Mouse (Mus musculus) inflammation-experienced regulatory T-cells, adult 6 months (primary cell): ENCODE measurements around the gene Cks1b. TPM values are rescaled to one million over a fixed set of nuclear protein-coding genes. Genes with fewer than 3 reads are reported as not detected.

Source experiments
- ATAC-seq: one replicate; pipeline ENCODE4 v1.8.0; 2017
- polyA plus RNA-seq, 3 experiments: library from polyadenylated mRNA; unstranded; fragments of 100-300 nt; shearing (Covaris generic); gene quantifications; one replicate each; pipeline ENCODE4 v1.2.1; 2017

Cks1b gene
- polyA plus RNA-seq, 3 experiments from 2014 or later = 23.3 to 176 (median 34.8) TPM

DNA sequence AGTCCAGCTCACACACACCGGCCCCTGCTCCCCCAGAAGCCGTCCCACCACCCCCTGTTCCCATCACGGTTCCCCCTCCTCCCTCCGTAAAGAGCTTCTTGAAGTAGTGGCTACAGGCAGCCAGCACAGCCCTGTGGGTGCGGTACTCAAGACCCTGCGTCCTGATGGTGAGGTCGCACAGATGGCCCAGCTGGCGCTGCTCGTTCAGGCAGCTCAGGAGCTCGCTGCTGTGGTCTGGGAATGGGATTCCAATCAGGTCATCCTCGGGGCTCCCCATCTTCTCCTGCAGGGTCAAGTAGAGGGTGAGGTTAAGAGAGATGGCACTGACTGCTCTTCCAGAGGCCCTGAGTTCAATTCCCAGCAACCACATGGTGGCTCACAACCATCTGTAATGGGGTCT lies 37.0 kb downstream of the Cks1b start:
- ATAC-seq = no peak

DNA sequence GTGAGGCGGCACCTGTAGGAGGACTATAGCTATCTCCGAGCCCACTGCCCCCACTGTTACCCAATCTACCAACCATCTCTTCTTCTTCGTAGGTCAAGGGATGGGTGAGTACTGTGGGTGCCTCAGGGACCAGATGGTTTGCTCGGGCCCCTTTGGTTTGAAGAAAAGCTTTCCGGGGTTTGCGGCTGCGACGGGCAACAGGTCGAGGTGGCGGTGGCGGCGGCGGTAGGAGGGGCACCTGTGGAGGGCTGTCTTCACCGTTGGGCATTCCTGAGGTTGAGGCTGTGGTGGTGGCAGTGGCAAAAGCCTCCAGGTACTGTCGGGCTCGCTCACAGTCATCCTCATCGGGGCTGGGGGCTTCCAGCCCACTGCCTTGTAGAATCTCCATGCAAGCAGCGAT lies 37.5 kb downstream of the Cks1b start:
- no peak for ATAC-seq

DNA sequence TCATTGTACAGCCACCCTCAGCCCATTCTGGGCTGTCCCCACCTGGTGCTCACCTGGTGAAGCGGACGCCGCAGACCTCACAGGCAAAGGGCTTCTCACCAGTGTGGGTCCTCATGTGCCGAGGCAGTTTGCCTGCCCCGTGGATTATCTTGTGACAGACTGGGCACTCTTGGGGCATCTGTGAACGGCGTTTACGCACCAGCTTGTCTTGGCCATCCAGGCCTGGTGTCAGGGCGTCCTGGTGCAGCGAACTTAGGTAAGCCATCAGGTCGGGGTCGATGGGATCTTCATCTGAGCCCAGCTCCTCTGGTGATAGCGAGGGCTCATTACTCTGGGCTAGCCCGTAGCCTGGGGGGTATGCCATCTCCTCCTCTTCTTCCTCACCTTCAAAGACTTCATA lies 37.9 kb downstream of the Cks1b start:
- no peak for ATAC-seq

DNA sequence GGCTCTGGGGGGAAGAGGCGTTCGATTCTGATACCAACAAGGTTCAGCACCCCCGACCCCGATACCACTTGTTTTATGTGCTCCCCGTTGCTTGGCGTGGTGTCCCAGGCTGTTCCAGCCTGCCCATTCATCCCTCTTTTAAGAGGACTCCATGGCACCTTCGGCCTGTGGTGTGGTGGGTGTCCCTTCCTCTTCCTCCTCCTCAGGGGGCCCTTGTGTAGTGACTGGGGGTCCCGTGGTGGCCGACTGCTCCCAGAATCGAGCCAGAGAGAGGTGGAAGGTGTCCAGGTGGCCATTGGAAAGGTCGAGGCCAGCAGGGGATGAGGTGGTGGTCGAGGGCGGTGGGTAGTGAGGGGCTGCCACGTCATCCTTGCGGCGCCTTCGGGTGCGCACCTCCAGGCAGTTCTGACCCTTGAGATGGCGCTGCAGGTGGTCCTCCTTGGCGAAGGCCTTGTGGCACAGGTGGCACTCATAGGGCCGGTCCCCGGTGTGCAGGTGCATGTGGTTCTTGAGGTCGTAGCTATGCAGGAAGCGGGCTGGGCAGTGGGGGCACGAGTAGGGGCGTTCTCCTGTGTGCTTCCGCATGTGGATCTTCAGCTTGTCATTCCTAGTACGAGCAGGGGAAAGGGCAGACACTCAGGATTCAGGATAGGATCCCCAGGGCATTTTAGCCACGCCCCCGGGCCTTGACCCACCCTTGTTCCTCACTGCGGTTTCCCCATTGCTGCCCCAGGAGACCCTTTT lies 38.6 kb downstream of the Cks1b start:
- no peak for ATAC-seq

DNA sequence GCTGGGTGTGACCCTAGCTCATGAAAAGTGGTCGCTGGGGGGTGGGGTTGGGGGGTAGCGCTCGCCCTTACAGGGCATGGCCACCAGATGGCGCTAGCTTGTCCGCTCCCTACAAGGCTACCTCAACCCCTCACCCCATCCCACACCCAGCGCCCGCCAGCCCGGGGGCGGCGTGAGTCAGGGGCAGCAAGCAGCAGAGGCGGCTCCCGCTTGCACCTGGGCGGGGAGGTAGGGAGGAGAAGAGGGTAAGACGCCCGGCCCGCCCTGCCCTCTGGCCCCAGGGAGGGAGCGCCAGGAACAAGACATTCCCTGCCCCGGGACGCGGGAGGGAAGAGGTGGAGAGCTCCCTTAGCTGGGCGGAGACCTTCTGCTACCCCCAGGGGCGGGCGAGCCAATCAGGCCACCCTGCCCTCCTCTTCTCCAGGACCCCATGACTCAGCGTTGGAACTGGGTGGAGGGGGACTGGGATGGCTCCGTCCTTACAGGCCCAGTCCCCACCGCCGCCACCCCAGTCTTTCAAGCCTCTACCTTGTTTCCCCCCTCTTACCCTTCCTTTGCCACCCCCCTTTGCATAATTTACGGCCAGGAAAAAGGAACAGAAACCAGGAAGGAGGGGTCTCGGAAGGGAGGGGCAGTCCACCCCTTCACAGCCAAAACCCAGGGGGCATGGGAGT lies 39.7 kb downstream of the Cks1b start:
- peak; percentile 36 for ATAC-seq

DNA sequence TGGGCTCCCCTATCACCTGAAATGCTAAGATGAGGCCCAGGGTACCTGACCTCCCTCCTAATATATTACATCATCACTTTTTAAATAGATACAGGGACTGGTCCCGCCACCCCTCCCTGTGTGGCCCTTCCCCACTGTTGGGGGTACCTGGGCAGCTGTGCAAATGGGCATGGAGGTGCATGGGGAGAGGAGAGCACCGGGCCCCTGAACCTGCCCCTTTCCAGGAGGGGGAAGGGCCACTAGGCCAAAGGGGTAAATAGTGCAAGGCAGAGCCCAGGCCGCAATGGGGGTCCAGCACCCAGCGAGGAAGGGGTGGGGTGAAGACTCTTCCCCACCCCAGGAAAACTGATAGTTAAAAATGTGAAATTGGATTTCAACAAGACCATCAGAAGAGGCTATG lies 40.4 kb downstream of the Cks1b start:
- no peak for ATAC-seq

DNA sequence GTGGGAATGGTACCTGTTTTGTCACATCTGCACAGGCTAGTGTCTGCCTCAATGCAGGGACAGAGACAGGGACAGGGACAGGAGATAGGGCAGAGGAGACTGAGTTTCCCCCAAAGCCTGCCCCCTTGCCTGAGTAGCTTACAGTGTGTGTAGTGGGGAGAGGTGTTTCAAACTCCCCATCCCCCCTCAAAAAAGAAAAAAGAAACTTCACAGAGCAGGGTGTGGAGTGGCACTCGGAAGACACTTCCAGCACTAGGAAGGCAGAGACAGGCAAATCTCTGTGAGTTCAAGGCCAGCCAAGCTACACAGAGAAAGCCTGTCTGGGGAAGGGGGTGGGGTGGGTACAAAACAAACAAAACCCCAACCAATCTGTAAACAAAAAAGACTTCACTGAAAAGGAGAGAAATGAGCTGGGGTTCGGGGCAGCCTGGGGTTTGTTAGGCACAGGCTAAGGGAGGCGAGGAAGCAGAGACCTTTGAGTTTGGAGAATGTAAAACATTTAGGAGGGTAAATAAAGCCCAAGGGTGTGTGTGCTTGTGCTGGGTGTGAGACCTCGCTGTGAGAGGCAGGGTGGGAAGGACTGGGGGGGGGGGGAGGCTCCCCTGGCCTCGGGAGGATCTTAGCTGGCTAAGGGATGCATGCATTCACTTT lies 44.5 kb downstream of the Cks1b start:
- no peak for ATAC-seq

DNA sequence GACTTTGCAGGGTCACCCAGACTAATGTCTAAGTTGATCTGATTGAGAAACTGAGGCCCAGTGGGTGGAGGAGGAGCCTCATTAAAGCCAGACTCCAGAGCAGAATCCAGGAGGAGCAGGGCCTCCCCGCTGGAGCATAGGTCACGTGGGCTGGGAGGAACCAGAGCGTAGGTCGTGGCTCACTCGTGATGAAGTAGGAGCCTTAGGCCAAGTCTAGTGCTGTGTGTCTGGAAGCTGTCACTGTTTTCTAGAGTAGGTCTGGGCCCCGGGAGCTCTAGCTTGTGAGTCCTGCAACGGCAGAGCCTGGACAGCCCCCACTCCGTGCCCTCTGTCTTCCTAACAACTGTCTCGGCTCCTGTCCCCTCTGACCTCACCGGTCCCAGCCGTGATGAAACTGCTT lies 50.8 kb downstream of the Cks1b start:
- ATAC-seq = no peak

DNA sequence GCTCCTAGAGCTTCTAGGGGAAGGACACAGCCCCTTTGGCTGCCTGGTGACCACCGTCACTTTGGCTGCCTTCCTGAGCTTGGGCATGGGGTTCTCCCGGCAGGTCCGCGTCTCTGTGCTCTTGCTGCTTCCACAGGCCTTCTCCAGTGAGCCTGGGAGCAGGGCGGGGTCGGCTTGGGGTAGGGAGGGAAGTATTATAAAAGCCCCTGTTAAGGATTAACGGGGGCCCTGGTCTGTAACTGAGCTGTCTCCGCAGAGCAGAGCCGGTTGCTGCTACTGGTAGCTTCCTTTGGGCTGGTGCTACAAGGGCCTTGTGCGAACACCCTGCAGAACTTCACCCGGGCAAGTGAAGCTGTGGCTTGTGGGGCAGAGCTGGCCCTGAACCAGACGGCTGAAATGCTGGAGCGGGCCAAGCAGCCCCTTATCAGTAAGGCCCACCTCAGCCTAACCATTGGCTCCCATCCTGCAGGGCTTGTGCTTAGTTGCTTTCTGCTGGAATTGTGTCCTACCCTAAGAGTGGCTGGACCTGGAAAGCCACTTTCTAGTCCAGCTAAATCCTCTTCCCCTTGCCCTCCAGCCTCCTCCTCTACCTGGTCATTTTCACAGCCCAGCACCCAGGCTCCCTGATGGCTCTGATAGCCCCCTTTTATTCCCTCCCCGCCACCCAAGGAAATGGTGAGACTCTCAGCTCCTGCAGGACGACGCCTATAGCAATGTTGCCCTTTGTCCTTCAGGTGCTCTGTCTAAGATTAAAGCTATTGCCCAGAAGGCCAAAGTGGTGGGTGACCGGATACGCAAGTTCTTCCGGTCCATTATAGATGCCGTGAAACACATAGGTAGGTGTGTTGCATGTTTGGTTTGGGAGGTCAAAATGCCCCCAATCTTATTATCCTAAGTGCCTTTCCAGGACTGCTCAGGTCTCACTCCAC lies 52.4 kb downstream of the Cks1b start:
- no peak for ATAC-seq

Other genes with a start within 250 kb of the Cks1b start
- 100 to 1,000 TPM; 168 to 216 (median 185) TPM for gene Scamp3, start 240.9 kb downstream of the Cks1b start, polyA plus RNA-seq
- 100 to 1,000 TPM; 132 to 223 (median 213) TPM for gene Fam189b, start 235.2 kb downstream of the Cks1b start, polyA plus RNA-seq
- 10 to 100 TPM; 63.7 to 86.1 (median 85.1) TPM for gene Gba, start 215.5 kb downstream of the Cks1b start, polyA plus RNA-seq
- 1 to 10 TPM in 2 of 3 experiments, under 1 TPM in 1; 0.48 to 3.3 (median 2.7) TPM for gene Thbs3, start 203.2 kb downstream of the Cks1b start, polyA plus RNA-seq
- gene Mtx1, start 191.3 kb downstream of the Cks1b start, polyA plus RNA-seq = 100 to 1,000 TPM in 1 of 3 experiments, 10 to 100 TPM in 2; 77.7 to 112 (median 94.3) TPM
- 1 to 10 TPM; 1.6 to 2.5 (median 1.8) TPM for gene Muc1, start 189.3 kb downstream of the Cks1b start, polyA plus RNA-seq
- 100 to 1,000 TPM; 271 to 458 (median 303) TPM for gene Krtcap2, start 172.4 kb downstream of the Cks1b start, polyA plus RNA-seq
- gene Trim46, start 172.1 kb downstream of the Cks1b start, polyA plus RNA-seq = 1 to 10 TPM; 2.6 to 5.5 (median 3.4) TPM
- 100 to 1,000 TPM; 115 to 155 (median 137) TPM for gene Dpm3, start 159.0 kb downstream of the Cks1b start, polyA plus RNA-seq
- gene Slc50a1, start 147.8 kb downstream of the Cks1b start, polyA plus RNA-seq = 100 to 1,000 TPM; 152 to 315 (median 248) TPM
- not detected for gene Efna1, start 137.2 kb downstream of the Cks1b start, polyA plus RNA-seq
- gene Efna3, start 95.4 kb downstream of the Cks1b start, polyA plus RNA-seq = not detected
- gene Efna4, start 80.4 kb downstream of the Cks1b start, polyA plus RNA-seq = under 1 TPM in 2 of 3 experiments, not detected in 1; 0.49 to 0.59 TPM
- 10 to 100 TPM in 2 of 3 experiments, 1 to 10 TPM in 1; 6.8 to 11.1 (median 10.8) TPM for gene Adam15, start 68.4 kb downstream of the Cks1b start, polyA plus RNA-seq
- under 1 TPM in 2 of 3 experiments, not detected in 1; 0.20 to 0.54 TPM for gene Dcst2, start 56.4 kb downstream of the Cks1b start, polyA plus RNA-seq
- gene Dcst1, start 53.1 kb downstream of the Cks1b start, polyA plus RNA-seq = under 1 TPM; 0.40 to 0.88 (median 0.71) TPM
- gene Zbtb7b, start 23.6 kb downstream of the Cks1b start, polyA plus RNA-seq = 10 to 100 TPM; 11.1 to 16.2 (median 11.4) TPM
- under 1 TPM in 1 of 3 experiments, not detected in 2; 0.38 TPM for gene Lenep, start 15.6 kb downstream of the Cks1b start, polyA plus RNA-seq
- 10 to 100 TPM; 43.1 to 63.7 (median 57.5) TPM for gene Flad1, start 6.5 kb downstream of the Cks1b start, polyA plus RNA-seq
- gene Shc1, start 60 bp upstream of the Cks1b start, polyA plus RNA-seq = 10 to 100 TPM; 31.2 to 34.1 (median 33.7) TPM
- gene Pygo2, start 11.8 kb upstream of the Cks1b start, polyA plus RNA-seq = 1 to 10 TPM; 9.0 to 9.6 (median 9.5) TPM
- gene Pbxip1, start 18.3 kb upstream of the Cks1b start, polyA plus RNA-seq = 10 to 100 TPM; 41.1 to 46.1 (median 42.2) TPM
- 10 to 100 TPM; 34.8 to 40.5 (median 39.0) TPM for gene Pmvk, start 36.2 kb upstream of the Cks1b start, polyA plus RNA-seq
- not detected for gene Kcnn3, start 101.8 kb upstream of the Cks1b start, polyA plus RNA-seq